Mouse (Mus musculus): ENCODE results near the gene Fam216a.
"Not testable (repeated sequence)": the region's sequence is repeated elsewhere in the genome, so short reads cannot be mapped to it uniquely, and the experiment has no call there.

Gene Fam216a

GRCm38 (mm10) chr5:122320205-122320781 is 51.9 kb downstream of the Fam216a start:
- no peak for DNase-seq (ENCODE audit: low spot score)

- DNase-seq (ENCODE audit: low spot score) = no peak
Observed at GRCm38 (mm10) chr5:122319474-122320204, 52.5 kb downstream of the Fam216a start.

GRCm38 (mm10) chr5:122318976-122319375 is 53.2 kb downstream of the Fam216a start:
- DNase-seq (ENCODE audit: low spot score) = not testable (repeated sequence)

GRCm38 (mm10) chr5:122318100-122318499 is 54.1 kb downstream of the Fam216a start:
- no peak for DNase-seq (ENCODE audit: low spot score)

GRCm38 (mm10) chr5:122317329-122318045 is 54.7 kb downstream of the Fam216a start:
- no peak for DNase-seq (ENCODE audit: low spot score)

- DNase-seq (ENCODE audit: low spot score) = peak; percentile 67
Observed at GRCm38 (mm10) chr5:122314966-122315667, 57.0 kb downstream of the Fam216a start.
